Mouse (Mus musculus) hindbrain, embryonic 16.5 days (tissue): ENCODE data around the gene Lhfpl2. TPM values are rescaled to one million over a fixed set of nuclear protein-coding genes. Genes with fewer than 3 reads are reported as not detected.
"Not testable (repeated sequence)": the region's sequence is repeated elsewhere in the genome, so short reads cannot be mapped to it uniquely, and the experiment has no call there.

Source experiments
- ATAC-seq: fragments of 200-750 bp; cut with Nextera tagmentation; 2 replicates; pipeline ENCODE4 v1.8.0; 2017; ENCODE audit warnings: moderate TSS enrichment, moderate library complexity
- H3K27ac ChIP-seq: fragments of 300-500 bp; sonication (generic); 2 replicates; pipeline ENCODE4 v1.5.1; 2014; ENCODE audit warnings: low read depth, mild to moderate bottlenecking, control low read depth, low read length, moderate library complexity
- H3K27me3 ChIP-seq: fragments of 300-500 bp; sonication (generic); replicated peaks from 2 replicates; pipeline ENCODE4 v1.6.1; 2014; ENCODE audit warnings: low read length; ENCODE audit not compliant: control insufficient read depth, insufficient read depth
- H3K36me3 ChIP-seq: fragments of 300-500 bp; sonication (generic); 2 replicates; pipeline ENCODE4 v1.6.1; 2014; ENCODE audit warnings: mild to moderate bottlenecking, low read length, moderate library complexity, mixed read lengths; ENCODE audit not compliant: control insufficient read depth, insufficient read depth
- H3K4me1 ChIP-seq: fragments of 300-500 bp; sonication (generic); 2 replicates; pipeline ENCODE4 v1.6.1; 2014; ENCODE audit warnings: low read depth, low read length; ENCODE audit not compliant: control insufficient read depth, insufficient read depth
- H3K4me2 ChIP-seq: fragments of 300-500 bp; sonication (generic); 2 replicates; pipeline ENCODE4 v1.6.1; 2014; ENCODE audit warnings: mild to moderate bottlenecking, low read length, control low read depth, moderate library complexity
- H3K4me3 ChIP-seq: fragments of 300-500 bp; sonication (generic); 2 replicates; pipeline ENCODE4 v1.5.1; 2014; ENCODE audit warnings: mild to moderate bottlenecking, low read length, control low read depth, moderate library complexity
- H3K9ac ChIP-seq: fragments of 300-500 bp; sonication (generic); 2 replicates; pipeline ENCODE4 v1.6.1; 2014; ENCODE audit warnings: low read depth, mild to moderate bottlenecking, control low read depth, low read length, moderate library complexity
- H3K9me3 ChIP-seq: fragments of 300-500 bp; sonication (generic); 2 replicates; pipeline ENCODE4 v1.6.1; 2014; ENCODE audit warnings: mild to moderate bottlenecking, low read length, moderate library complexity; ENCODE audit not compliant: control insufficient read depth
- WGBS: fragments of 180-500 bp; shearing (Covaris S2); extraction: QIAGEN DNeasy Blood & Tissue Kit; methylation state at CpG from one replicate; pipeline ENCODE4 v1.1.7; 2014; 5-methylcytosine and 5-hydroxymethylcytosine counted together
- polyA plus RNA-seq: library from polyadenylated mRNA; unstranded; fragments of >200 nt; fragmentation: Nextera tagmentation; extraction: Ambion mirVana; gene quantifications from 2 replicates; pipeline ENCODE4 v1.2.1, GENCODE M21; 2015

The Lhfpl2 gene
- polyA plus RNA-seq = 21.0 and 21.6 TPM in 2 replicates

DNA sequence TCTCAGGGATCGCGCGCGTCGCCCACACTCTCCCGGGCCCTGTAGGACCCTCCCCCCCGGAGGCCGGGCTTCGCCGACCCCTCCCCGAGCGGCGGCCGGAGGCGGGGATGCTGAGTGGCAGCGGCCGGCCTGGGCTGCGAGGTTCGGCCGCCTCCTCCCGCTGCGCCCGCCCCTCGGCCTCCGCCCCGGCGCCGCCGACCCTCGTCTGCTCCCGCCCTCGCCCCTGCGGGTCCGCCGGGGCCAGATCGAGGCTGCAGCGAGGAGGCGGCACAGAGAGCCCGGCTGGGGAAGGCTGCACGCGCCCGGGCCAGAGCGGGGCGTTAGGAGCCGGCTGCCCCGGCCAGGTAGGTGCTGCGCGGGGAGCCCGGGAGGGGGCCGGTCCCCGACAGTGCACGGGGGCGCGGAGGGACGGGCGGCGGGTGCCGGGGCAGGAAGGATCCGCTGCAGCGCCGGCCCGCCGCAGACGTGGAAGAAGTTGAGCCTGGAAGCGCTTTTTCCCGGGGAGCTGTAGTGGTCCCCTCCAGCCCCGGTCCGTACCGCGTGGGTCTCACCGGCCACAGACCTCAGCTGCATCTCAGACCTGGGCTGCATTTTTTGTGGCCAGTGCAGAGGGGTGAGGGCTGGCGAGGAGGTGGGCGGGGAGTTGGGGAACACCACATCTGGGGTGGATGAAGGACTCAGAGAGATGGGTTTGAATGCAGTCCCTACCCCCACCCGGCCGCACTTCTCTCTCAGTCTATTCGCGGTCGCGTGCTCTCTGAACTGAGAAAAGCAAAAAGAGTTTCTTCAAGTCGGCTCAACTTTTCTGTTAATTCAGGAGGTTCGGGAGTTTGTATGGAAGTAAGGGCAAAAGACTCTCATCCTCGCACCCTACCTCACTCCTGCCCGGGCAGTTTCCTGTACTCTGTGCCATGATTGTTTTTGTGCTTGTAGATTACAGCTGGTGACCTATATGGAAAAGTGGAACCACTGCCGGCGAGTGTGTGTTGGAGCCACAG, at the start of gene Lhfpl2:
Gene Lhfpl2, plus strand, starts transcription at position 234 of the 998 bp plus-strand sequence.
- 1% methylated on average over 69 of the region's 85 CpGs for WGBS
- peak; percentile 86 for ATAC-seq
- Histone ChIP-seq H3K9me3 (no peaks in the 10 kb centered on the region), H3K4me2 (peak within 1 kb of the TSS; percentile 98), H3K4me3 (peak within 1 kb of the TSS; percentile 57), H3K27me3 (0 out of 2 replicates have a peak, but pooled peaks cover 7% of the 10 kb centered on the region), H3K9ac (peak within 1 kb of the TSS; percentile 79), H3K36me3 (no peaks in the 10 kb centered on the region), H3K4me1 (peaks cover 9% of the 10 kb centered on the region), H3K27ac (peak within 1 kb of the TSS; percentile 71)

DNA sequence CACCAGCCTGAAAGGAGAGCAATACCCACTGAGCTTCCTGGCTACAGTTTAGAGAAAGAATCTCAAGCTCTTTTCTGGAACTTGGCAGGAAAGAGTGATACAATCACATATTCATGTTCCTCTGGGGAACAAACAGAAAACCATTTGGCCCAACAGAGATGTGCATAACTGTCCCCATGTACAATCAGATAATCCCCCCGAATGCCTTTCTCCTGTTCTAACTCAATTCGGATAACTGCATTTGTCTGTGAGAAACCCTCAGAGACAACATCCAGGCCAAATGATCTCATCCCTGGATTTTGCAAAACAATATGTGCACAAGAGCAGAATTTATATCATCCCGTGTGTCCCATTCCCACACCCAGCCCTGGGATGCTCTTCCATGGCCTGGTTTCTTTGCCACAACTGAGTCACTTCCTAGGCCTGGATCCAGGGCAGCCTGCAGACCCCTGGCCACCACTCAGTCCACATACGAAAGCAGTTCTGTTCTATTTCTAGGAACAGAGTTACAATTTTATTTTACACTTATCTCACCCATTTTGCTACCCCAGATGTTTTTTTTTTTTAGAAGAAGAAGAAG, 45.5 kb upstream of the Lhfpl2 start:
- Histone ChIP-seq H3K36me3 (no peaks in the 10 kb centered on the region), H3K27ac (no peak overlapping the region), H3K27me3 (no peaks in the 10 kb centered on the region), H3K9me3 (no peaks in the 10 kb centered on the region), H3K4me3 (no peak overlapping the region), H3K4me2 (no peak overlapping the region), H3K4me1 (no peaks in the 10 kb centered on the region), H3K9ac (no peak overlapping the region)
- WGBS = 81% methylated on average over 4 of the region's 4 CpGs
- ATAC-seq = no peak

DNA sequence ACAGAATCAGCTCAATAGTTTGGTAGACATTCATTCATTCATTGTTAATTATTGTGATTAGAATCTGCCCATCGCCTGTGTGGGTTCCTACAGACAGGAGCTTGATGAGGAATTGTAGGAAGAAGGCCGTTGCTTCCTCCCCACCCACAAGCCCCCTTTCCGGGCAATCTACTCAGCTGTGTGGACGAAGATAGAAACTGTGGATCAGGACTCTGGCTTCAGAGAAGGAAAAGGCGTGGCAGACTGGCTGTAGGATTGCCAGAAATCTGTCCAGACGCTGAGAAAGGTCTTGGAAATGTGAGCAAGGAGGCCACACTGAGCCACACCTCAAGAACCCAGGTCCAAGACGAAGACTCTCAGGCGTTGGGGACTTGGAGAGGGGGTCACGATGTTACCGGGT, 43.6 kb upstream of the Lhfpl2 start:
- H3K27ac ChIP-seq = no peak overlapping the region
- H3K4me2 ChIP-seq = no peak overlapping the region
- no peaks in the 10 kb centered on the region for H3K36me3 ChIP-seq
- H3K9ac ChIP-seq = no peak overlapping the region
- no peak overlapping the region for H3K4me3 ChIP-seq
- WGBS = 92% methylated on average over 10 of the region's 10 CpGs
- H3K9me3 ChIP-seq = no peaks in the 10 kb centered on the region
- no peaks in the 10 kb centered on the region for H3K4me1 ChIP-seq
- H3K27me3 ChIP-seq = no peaks in the 10 kb centered on the region
- ATAC-seq = no peak

DNA sequence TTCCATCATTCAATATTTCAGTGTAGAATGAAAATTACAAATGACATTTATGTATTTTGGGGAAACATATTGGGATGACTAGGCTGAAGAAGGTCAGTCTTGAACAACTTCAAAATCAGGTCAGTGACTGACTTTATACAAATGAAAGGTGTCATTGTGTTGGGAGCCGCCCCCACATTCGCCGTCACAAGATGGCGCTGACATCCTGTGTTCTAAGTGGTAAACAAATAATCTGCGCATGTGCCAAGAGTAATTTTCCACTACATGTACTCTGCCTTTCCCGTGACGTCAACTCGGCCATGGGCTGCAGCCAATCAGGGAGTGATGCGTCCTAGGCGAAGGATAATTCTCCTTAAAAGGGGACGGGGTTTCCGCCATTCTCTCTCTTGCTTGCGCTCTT, 33.0 kb upstream of the Lhfpl2 start:
- H3K4me3 ChIP-seq, H3K27ac ChIP-seq, ATAC-seq, H3K9ac ChIP-seq, H3K27me3 ChIP-seq, H3K9me3 ChIP-seq, H3K4me2 ChIP-seq, H3K4me1 ChIP-seq, H3K36me3 ChIP-seq: not testable (repeated sequence)
- WGBS = 79% methylated on average over 7 of the region's 13 CpGs

DNA sequence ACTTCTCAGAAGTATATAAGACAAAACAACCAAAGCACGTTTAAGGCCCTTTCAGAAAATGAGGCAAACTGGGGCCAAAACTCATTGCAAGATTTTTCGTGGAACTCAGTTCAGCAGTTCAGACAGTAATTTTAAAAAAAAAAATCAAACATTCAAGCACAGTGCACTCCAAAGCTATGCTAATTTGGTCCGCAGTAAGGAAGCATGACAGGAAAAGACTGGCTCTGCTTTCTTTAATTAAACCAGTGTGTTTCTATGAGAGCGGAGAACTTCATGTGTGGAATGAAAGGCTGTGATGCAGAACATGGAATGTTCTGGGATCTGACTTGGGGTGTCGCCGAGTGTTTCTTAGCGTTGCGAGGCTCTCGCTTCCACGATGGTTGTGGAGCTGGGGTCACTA, 28.4 kb upstream of the Lhfpl2 start:
- 84% methylated on average over 10 of the region's 10 CpGs for WGBS
- H3K4me1 ChIP-seq = no peaks in the 10 kb centered on the region
- no peak overlapping the region for H3K4me3 ChIP-seq
- no peak overlapping the region for H3K9ac ChIP-seq
- no peaks in the 10 kb centered on the region for H3K36me3 ChIP-seq
- no peaks in the 10 kb centered on the region for H3K27me3 ChIP-seq
- ATAC-seq = no peak
- no peak overlapping the region for H3K27ac ChIP-seq
- no peaks in the 10 kb centered on the region for H3K9me3 ChIP-seq
- no peak overlapping the region for H3K4me2 ChIP-seq

DNA sequence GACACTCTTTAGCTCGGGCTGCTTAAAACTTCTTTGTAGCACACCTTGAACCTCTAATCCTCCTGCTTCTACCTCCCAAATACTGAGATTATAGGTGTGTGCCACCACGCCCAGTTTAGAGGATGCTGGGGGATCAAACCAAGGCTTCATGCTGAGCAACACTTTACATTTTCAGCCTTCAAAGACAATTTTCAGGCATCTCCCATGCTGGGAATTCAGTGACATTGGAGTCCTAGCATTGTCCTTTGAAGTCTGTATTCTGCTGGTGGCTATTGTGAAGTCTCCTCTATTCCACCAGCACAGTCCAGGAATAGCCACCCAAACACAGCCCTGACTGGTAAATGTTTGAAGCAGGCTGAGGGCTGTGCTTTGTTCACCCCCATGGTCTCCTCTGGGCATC, 27.0 kb upstream of the Lhfpl2 start:
- Histone ChIP-seq H3K4me2 (no peak overlapping the region), H3K27ac (no peak overlapping the region), H3K4me3 (no peak overlapping the region), H3K9me3 (no peaks in the 10 kb centered on the region), H3K9ac (no peak overlapping the region), H3K27me3 (no peaks in the 10 kb centered on the region), H3K36me3 (no peaks in the 10 kb centered on the region), H3K4me1 (no peaks in the 10 kb centered on the region)
- 90% methylated on average over 2 of the region's 2 CpGs for WGBS
- no peak for ATAC-seq

DNA sequence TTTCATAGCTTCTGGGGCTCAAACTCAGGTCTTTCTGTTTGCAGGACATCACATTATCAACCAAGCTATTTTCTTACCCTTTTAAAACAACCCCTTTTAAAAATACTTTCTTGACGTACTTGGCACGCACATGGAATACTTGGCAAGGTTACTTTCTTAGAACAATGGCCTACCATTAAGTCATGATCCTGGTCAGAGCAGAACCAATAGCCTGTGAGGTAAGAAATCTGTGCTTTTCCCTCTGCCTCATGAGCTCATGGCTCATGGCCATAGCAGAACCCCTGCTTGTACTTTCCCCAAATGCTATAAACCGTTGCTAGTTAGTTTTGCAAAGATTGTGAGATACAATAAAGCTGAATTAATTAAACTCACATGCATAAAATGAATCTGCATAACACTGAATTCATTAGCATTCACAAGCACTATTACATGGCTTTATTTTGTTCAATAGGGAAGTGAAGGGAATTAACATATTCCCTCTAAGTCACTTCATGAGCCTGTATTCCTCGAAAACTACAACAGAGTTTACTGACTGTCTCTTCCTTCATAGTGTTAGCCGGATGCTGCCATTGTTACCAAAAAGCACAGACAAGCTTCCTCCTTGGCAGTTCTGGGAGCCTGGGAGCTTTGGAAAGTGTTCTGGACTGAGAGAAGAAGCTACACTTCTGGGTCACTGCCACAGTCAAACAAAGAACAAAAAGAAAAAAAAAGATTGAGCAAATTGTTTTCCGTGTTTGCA, 20.1 kb upstream of the Lhfpl2 start:
- Histone ChIP-seq H3K9me3 (no peaks in the 10 kb centered on the region), H3K4me3 (no peak overlapping the region), H3K4me1 (peaks cover 7% of the 10 kb centered on the region), H3K9ac (no peak overlapping the region), H3K27me3 (no peaks in the 10 kb centered on the region), H3K4me2 (no peak overlapping the region), H3K27ac (no peak overlapping the region), H3K36me3 (no peaks in the 10 kb centered on the region)
- WGBS = 30% methylated on average over 6 of the region's 6 CpGs
- ATAC-seq = no peak

DNA sequence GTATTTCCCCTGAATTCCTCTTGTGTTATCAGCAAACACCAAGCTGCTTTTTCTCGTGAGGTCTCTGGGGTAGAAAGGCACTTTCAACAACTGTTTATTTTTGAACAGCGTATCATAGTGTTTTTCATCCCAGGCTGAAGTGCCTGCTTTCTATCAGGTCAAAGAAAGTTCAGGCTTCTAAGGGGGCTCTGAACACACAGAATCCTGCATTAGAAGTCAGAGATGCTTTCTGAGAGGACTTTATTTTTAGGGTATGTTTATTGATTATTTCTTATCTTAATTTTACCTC, 19.6 kb upstream of the Lhfpl2 start:
- ATAC-seq = no peak
- Histone ChIP-seq H3K9ac (no peak overlapping the region), H3K4me3 (no peak overlapping the region), H3K27me3 (no peaks in the 10 kb centered on the region), H3K4me2 (no peak overlapping the region), H3K27ac (no peak overlapping the region), H3K9me3 (no peaks in the 10 kb centered on the region), H3K36me3 (no peaks in the 10 kb centered on the region), H3K4me1 (peaks cover 7% of the 10 kb centered on the region)
- 27% methylated on average over 2 of the region's 2 CpGs for WGBS

DNA sequence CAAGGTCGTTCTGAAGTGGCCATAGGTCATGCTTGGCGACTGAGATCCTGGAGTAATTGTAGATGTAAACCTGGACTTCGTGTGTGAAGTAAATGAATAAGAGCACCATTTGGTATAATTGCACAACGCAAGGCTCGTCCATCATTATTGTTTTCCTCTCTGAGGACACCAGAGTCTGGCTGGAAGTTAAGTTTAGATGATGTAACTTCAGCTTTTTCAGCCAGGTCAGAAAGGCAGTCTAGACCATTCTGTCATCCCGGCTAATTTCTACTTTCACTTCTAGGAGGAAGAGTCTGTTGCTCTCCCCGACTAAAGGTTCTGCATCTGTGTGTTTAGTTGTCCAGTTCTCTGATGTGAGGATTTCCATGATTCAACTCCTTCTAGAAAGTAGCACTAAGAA, 7.6 kb upstream of the Lhfpl2 start:
- no peaks in the 10 kb centered on the region for H3K4me1 ChIP-seq
- 76% methylated on average over 7 of the region's 7 CpGs for WGBS
- H3K27ac ChIP-seq = no peak overlapping the region
- no peaks in the 10 kb centered on the region for H3K36me3 ChIP-seq
- H3K9ac ChIP-seq = no peak overlapping the region
- H3K4me2 ChIP-seq = no peak overlapping the region
- ATAC-seq = no peak
- H3K27me3 ChIP-seq = no peaks in the 10 kb centered on the region
- H3K9me3 ChIP-seq = no peaks in the 10 kb centered on the region
- H3K4me3 ChIP-seq = no peak overlapping the region
